Mouse (Mus musculus) stomach, postnatal 0 days (tissue): ENCODE data around the gene Pawr.

Experiments used
- CTCF ChIP-seq: IDR thresholded peaks from 2 replicates; pipeline ENCODE4 v1.5.1; 2016; ENCODE audit warnings: antibody characterized with exemption, low read depth, mild to moderate bottlenecking, moderate library complexity
- EP300 ChIP-seq: optimal IDR thresholded peaks from 2 replicates; pipeline ENCODE3; 2016; ENCODE audit warnings: antibody characterized with exemption

GRCm38 (mm10) chr10:108283837-108284236, 48.1 kb upstream of the Pawr start:
- TF ChIP-seq EP300 (no peak), CTCF (no peak)
